Mouse (Mus musculus) cerebellum, adult 2 months (tissue): ENCODE results near the gene Sema4d. TPM values are rescaled to one million over a fixed set of nuclear protein-coding genes. Genes with fewer than 3 reads are reported as not detected.

Experiments used
- DNase-seq, 2 experiments: peaks; one replicate each; pipeline ENCODE4 v3.0.0; 2021
- H3K27ac ChIP-seq: fragments of 200-500 bp; 2 replicates; pipeline ENCODE4 v1.5.1; 2012; ENCODE audit warnings: low read length, control low read depth, inconsistent platforms; ENCODE audit not compliant: insufficient read depth
- H3K27me3 ChIP-seq: fragments of 200-500 bp; 2 replicates; pipeline ENCODE4 v1.6.1; 2012; ENCODE audit warnings: inconsistent platforms, mild to moderate bottlenecking, low read length, moderate library complexity; ENCODE audit not compliant: control insufficient read depth, insufficient read depth
- H3K4me1 ChIP-seq: fragments of 200-500 bp; 2 replicates; pipeline ENCODE4 v1.6.1; 2011; ENCODE audit warnings: low read length; ENCODE audit not compliant: control insufficient read depth, insufficient read depth
- H3K4me3 ChIP-seq: fragments of 200-500 bp; replicated peaks from 2 replicates; pipeline ENCODE3; 2011; ENCODE audit warnings: mild to moderate bottlenecking, low read depth, low read length, control low read depth; ENCODE audit not compliant: insufficient read depth
- CTCF ChIP-seq: fragments of 200-500 bp; IDR thresholded peaks from 2 replicates; pipeline ENCODE4 v1.5.1; 2011; ENCODE audit warnings: low read depth, mild to moderate bottlenecking, control low read depth, low read length, moderate library complexity, borderline replicate concordance; ENCODE audit not compliant: insufficient read depth
- POLR2A ChIP-seq: fragments of 200-500 bp; IDR thresholded peaks from 2 replicates; pipeline ENCODE4 v1.6.1; 2011; ENCODE audit warnings: low read length, control low read depth, borderline replicate concordance; ENCODE audit not compliant: insufficient read depth
- WGBS: fragments of 180-500 bp; shearing (Covaris S2); methylation state at CpG from one replicate; pipeline ENCODE4 v1.1.7; 2018; 5-methylcytosine and 5-hydroxymethylcytosine counted together
- polyA plus RNA-seq: library from polyadenylated mRNA; depleted of rRNA; stranded (reverse); fragments of >200 nt; gene quantifications from 2 replicates; pipeline ENCODE4 v1.2.3, GENCODE M21; 2012

The Sema4d gene
- polyA plus RNA-seq, 1 experiment, result 116 TPM

DNA sequence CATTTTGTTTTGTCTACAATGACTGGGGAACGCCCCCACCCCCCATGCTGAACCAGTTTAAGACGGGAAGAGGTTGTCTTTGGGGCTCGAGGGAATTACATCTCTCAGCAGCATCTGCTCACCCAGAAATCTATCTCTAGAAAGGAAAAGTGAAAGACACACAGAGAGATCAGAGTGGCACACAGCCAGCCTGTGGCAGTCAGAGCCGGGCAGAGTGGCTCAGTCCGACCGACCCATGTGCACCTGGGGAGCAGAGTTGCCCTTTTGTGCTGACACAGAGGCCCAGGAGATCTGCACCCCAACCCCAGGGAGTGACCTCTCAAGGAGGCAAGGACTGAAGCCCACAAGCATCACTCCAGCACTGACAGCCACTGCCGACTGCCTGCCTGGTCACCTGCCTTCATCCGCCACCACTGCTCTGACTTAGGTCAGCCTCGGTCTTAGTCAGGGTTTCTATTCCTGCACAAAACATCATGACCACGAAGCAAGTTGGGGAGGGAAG, 50.9 kb downstream of the Sema4d start:
- 54% methylated on average over 10 of the region's 10 CpGs for WGBS
- no peak for DNase-seq
- Histone ChIP-seq H3K4me1 (peaks cover 45% of the 10 kb centered on the region), H3K27ac (no peak overlapping the region), H3K27me3 (no peaks in the 10 kb centered on the region), H3K4me3 (no peak overlapping the region)
- TF ChIP-seq POLR2A (no peak), CTCF (no peak)

DNA sequence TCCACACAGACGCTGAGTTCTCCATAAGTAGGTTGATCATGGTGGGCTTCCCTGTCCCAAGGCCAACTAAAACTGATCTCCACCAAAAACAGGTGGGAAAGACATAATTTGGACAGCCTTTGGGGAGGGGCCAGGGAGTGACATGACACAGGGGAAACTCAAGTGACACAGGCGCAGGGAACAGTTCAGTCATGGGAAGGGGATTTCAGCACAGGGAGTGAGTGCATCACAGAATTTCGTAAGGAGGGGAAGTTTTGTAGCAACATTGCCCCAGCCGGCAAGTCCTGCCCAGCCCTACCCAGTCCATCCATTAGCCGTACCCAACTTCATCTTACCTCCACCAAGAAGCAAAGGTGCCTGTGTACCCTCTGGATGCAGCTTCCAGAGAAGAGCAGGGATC, 52.8 kb downstream of the Sema4d start:
- no peaks in the 10 kb centered on the region for H3K27me3 ChIP-seq
- 92% methylated on average over 5 of the region's 5 CpGs for WGBS
- H3K4me1 ChIP-seq, result peaks cover 46% of the 10 kb centered on the region
- no peak for DNase-seq
- H3K4me3 ChIP-seq, result no peak overlapping the region
- TF ChIP-seq CTCF (no peak), POLR2A (no peak)
- H3K27ac ChIP-seq, result no peak overlapping the region

DNA sequence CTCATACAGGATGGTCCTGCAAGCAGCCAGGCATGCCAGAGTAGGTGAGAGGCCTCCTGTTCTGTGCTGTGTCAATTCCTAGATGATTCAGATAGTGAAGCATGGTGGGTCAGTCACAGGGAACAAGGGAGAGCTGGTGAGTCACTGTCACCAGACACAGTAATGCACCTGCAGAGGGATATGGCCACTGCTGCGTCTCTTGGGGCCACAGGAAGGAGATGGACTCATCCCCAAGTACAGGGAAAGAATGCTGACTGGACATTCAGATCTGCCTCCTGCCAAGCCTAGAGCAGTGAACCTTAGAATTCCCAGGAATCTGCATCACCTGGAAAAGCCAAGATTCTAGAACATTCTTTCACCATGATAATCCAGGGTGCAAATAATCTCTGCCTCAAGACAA, 53.8 kb downstream of the Sema4d start:
- H3K27ac ChIP-seq, result 0 out of 2 replicates have a peak overlapping the region, but pooled peaks have one; percentile 5
- H3K4me3 ChIP-seq, result no peak overlapping the region
- no peak for DNase-seq
- H3K4me1 ChIP-seq, result peaks cover 37% of the 10 kb centered on the region
- TF ChIP-seq POLR2A (no peak), CTCF (no peak)
- 74% methylated on average over 1 of the region's 1 CpGs for WGBS
- H3K27me3 ChIP-seq, result no peaks in the 10 kb centered on the region

DNA sequence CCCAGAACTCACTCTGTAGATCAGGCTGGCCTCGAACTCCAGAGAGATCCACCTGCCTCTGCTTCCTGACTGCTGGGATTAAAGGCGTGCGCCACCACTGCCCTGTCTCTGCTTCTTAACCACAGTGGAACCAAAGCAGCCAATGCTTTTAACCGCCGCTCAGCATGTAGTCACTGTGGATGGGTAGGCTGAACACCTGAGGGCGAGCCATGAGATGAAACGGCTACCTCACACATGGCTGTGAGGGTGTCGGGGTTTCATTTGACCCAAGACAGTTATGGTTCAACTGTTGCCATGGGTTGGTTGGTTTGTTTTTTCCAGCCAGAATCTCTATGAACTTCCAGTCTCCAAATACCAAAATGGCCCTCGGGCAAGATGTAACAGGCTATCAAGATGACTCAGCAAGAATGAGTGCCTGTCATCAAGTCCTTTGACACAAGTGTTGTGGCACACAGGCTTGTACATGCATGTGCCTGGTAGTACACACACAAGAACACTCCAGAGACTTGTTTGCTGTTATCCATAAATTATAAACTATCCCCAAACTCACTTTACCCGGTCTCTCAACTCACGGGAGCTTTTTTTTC, 54.9 kb downstream of the Sema4d start:
- no peak for TF ChIP-seq POLR2A
- TF ChIP-seq CTCF, result no peak
- Histone ChIP-seq H3K4me1 (peaks cover 37% of the 10 kb centered on the region), H3K27ac (no peak overlapping the region), H3K27me3 (no peaks in the 10 kb centered on the region), H3K4me3 (no peak overlapping the region)
- WGBS, result 96% methylated on average over 11 of the region's 11 CpGs
- DNase-seq, result no peak

DNA sequence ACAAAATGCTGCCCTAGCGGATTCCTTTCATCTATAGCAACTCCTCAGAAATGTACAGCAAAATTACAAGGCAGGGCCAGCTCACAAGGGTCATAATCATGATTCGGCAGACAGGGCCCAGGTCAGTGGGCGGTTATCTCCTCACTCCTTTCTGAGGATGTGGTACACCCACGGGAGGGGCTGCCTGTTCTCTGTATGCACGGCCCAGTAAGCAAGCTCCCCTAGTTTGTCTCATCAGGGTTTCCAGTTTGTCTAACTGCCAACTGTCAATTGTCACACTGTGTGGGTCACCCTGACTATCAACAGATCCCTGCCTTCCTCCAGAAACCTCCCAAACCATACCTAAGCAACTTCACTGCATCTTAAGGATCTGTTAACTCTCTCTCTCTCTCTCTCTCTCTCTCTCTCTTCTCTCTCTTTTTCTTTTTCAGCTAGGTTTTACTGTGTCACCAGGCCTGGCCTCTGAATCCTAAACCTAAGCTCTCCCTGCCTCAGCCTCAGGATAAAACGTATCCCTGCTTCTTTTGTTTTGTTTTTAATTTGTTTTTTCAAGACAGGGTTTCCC, 55.5 kb downstream of the Sema4d start:
- no peak overlapping the region for H3K4me3 ChIP-seq
- H3K27me3 ChIP-seq, result no peaks in the 10 kb centered on the region
- no peak for DNase-seq
- 58% methylated on average over 6 of the region's 6 CpGs for WGBS
- TF ChIP-seq POLR2A (no peak), CTCF (no peak)
- peaks cover 37% of the 10 kb centered on the region for H3K4me1 ChIP-seq
- H3K27ac ChIP-seq, result peak overlapping the region; percentile 4; the same call in 1 of the 2 replicates

DNA sequence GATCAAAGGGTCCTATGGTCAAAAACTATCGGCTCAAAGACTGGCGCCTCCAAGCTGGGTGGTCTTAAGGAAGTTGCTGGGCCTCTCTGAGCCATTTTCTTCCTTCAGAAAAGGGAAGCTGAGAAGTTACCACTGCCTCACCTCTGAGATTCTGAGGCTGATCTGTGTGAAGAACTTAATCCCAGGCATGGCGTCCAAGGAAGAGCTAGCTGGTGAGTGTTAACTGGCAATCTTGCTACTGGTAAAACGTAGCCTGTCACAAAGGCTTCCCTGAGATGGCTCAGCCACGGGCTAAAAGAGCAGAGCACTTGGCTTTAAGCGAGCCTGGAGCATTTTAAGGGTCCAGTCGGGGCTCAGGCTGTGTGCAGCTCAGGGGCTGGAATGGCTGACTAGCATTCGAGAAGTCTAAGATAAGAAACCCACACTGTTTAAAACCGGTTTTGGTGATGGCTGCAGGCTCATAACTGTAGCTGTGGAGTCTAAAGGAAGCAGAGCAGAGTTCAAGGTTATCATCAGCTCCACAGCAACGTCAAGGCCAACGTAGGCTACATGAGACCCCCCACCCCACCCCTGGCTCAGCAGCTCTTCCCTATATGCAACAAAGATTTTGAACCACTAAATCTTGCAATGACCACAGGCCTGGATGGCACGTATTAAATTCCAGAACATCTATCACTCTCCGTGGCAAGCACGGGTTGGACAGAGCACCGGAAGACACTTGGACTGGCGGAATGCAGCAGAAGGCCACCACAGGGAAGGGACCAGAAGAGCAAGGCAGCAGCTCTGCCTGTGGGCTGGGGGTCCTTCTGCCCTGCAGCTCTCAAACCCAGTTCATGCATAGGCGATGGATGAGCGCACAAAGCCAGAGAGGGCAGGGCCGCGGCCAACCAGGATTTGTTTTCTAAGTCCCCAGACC, 56.3 kb downstream of the Sema4d start:
- peaks cover 37% of the 10 kb centered on the region for H3K4me1 ChIP-seq
- H3K27ac ChIP-seq, result peak overlapping the region; percentile 4; the same call in 1 of the 2 replicates
- TF ChIP-seq CTCF (no peak), POLR2A (no peak)
- 56% methylated on average over 20 of the region's 20 CpGs for WGBS
- H3K4me3 ChIP-seq, result no peak overlapping the region
- no peaks in the 10 kb centered on the region for H3K27me3 ChIP-seq
- no peak for DNase-seq

DNA sequence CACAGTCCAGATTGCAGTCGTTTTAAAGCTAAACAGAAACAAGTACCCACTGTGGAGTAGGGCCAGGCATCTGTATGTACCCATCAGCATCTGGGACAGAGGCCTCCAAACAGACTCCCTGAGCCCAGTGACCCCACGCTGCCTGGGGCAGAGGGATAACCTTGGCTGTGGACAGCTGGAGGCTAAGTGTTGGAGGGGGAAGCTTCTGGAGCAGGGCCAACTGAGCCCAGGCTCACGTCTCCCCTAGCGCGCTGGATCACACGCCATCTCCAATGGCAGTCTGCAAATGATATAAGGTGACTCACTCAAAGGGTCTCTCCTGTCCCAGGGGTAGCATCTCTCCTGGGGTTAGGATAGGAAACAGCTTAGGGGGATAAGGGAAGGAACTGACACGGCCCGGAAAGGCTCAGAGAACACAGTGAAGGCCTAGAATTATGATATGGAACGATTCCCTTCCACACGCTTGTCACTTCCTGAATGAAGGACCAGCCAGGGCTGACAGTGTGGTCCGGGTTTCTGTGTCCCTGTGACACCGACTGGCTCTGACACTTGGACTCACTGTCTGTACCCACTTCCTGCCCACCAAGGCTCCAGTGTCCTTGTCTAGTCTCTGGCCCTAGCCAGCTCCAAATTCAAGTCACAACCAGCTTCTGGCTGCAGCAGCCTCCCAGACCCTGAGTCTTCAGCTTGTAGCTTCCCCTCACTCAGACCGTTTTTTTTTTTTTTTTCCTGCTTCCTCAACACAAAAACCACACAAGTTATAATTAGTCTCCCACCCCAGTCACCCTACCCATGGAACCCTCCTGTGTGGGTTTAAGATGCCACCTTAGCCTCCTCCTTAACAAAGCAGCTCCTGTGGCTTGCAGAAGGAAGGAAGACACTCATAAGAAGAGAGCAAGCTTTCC, 57.3 kb downstream of the Sema4d start:
- 52% methylated on average over 13 of the region's 13 CpGs for WGBS
- DNase-seq, result no peak
- TF ChIP-seq CTCF (no peak), POLR2A (no peak)
- no peak overlapping the region for H3K27ac ChIP-seq
- no peak overlapping the region for H3K4me3 ChIP-seq
- H3K27me3 ChIP-seq, result no peaks in the 10 kb centered on the region
- H3K4me1 ChIP-seq, result peaks cover 45% of the 10 kb centered on the region
